ENCODE assay signal across 23 mouse cellular contexts in genomic region chr7:40466382-40466781, GRCm38 (mm10).
DNase-seq lines count a peak whose midpoint lies in the region; ATAC-seq lines count a peak whose summit lies in the region.
"Had no signal": no experiment of that assay in that cellular context is flagged by ENCODE, and none has a peak within 500 bp of the region (broad histone marks: within the 10 kb centered on the region; RNA-seq: fewer than 3 reads in every experiment).

No protein-coding gene starts in this region.

- no peak for DNase-seq in hindbrain, embryonic 11.5 days (ENCODE audit: low spot score)
- no peak for DNase-seq in neural tube, embryonic 10.5 days (ENCODE audit: extremely low spot score, low spot score)
- no peak for DNase-seq in left cerebral cortex, postnatal 4 days
- DNase-seq in lung, postnatal 14 days, result no peak
- DNase-seq: adrenal gland, adult 2 months; adrenal gland, postnatal 14 days; cerebellum, adult 18-20 months; cerebellum, adult 9-10 months; cerebellum, postnatal 14 days; gastrocnemius, postnatal 14 days; heart, adult 18-20 months; heart, postnatal 14 days; heart, postnatal 4 days; kidney, adult 11 months had no signal

- H3K4me2 ChIP-seq in hindbrain, embryonic 13.5 days, result no peak overlapping the region
- H3K4me2 ChIP-seq in hindbrain, embryonic 11.5 days (replicated peaks; ENCODE audit: low read depth, low read length), result no peak overlapping the region
- H3K4me2 ChIP-seq in neural tube, embryonic 13.5 days, result no peak overlapping the region
- no peak overlapping the region for H3K4me2 ChIP-seq in hindbrain, embryonic 16.5 days (ENCODE audit: low read length)
- H3K4me2 ChIP-seq: forebrain, embryonic 13.5 days; heart, embryonic 13.5 days; intestine, embryonic 15.5 days had no signal

- no peak overlapping the region for H3K4me3 ChIP-seq in hindbrain, embryonic 13.5 days
- no peak overlapping the region for H3K4me3 ChIP-seq in hindbrain, embryonic 11.5 days (ENCODE audit: low read depth, low read length)
- H3K4me3 ChIP-seq in neural tube, embryonic 13.5 days, result no peak overlapping the region
- no peak overlapping the region for H3K4me3 ChIP-seq in hindbrain, embryonic 16.5 days (ENCODE audit: low read length)
- H3K4me3 ChIP-seq: forebrain, embryonic 10.5 days; forebrain, embryonic 13.5 days; heart, embryonic 13.5 days; intestine, embryonic 15.5 days had no signal

- no peaks in the 10 kb centered on the region for H3K9me3 ChIP-seq in hindbrain, embryonic 13.5 days
- no peaks in the 10 kb centered on the region for H3K9me3 ChIP-seq in hindbrain, embryonic 11.5 days (ENCODE audit: control insufficient read depth, low read length)
- H3K9me3 ChIP-seq in neural tube, embryonic 13.5 days, result no peaks in the 10 kb centered on the region
- no peaks in the 10 kb centered on the region for H3K9me3 ChIP-seq in hindbrain, embryonic 16.5 days (ENCODE audit: control insufficient read depth, low read length)
- H3K9me3 ChIP-seq: forebrain, embryonic 10.5 days; forebrain, embryonic 13.5 days; heart, embryonic 13.5 days; intestine, embryonic 15.5 days had no signal

- peak; percentile 85 for ATAC-seq in hindbrain, embryonic 13.5 days (ENCODE audit: low FRiP score)
- no peak for ATAC-seq in hindbrain, embryonic 11.5 days (ENCODE audit: low FRiP score)
- ATAC-seq in neural tube, embryonic 13.5 days (ENCODE audit: low read depth), result peak; percentile 80
- ATAC-seq in hindbrain, embryonic 16.5 days, result peak; percentile 93
- ATAC-seq: CD4-positive, CD25-positive, alpha-beta regulatory T cell, adult 4 months; forebrain, embryonic 13.5 days; forebrain, embryonic 16.5 days; intestine, embryonic 15.5 days had no signal

- H3K27ac ChIP-seq in hindbrain, embryonic 13.5 days, result no peak overlapping the region
- no peak overlapping the region for H3K27ac ChIP-seq in hindbrain, embryonic 11.5 days (ENCODE audit: low read depth, low read length)
- no peak overlapping the region for H3K27ac ChIP-seq in neural tube, embryonic 13.5 days (replicated peaks)
- H3K27ac ChIP-seq in hindbrain, embryonic 16.5 days (ENCODE audit: low read depth, low read length), result no peak overlapping the region
- H3K27ac ChIP-seq: forebrain, embryonic 10.5 days; forebrain, embryonic 13.5 days; heart, embryonic 13.5 days; intestine, embryonic 15.5 days had no signal

- 76% methylated on average over 5 of the region's 5 CpGs for WGBS in hindbrain, embryonic 13.5 days
- 80% methylated on average over 5 of the region's 5 CpGs for WGBS in hindbrain, embryonic 11.5 days
- 66% methylated on average over 5 of the region's 5 CpGs for WGBS in neural tube, embryonic 13.5 days
- 70% methylated on average over 5 of the region's 5 CpGs for WGBS in hindbrain, embryonic 16.5 days

- H3K27me3 ChIP-seq in hindbrain, embryonic 13.5 days, result no peaks in the 10 kb centered on the region
- no peaks in the 10 kb centered on the region for H3K27me3 ChIP-seq in hindbrain, embryonic 11.5 days (ENCODE audit: control insufficient read depth, insufficient read depth, low read length)
- H3K27me3 ChIP-seq in neural tube, embryonic 13.5 days, result no peaks in the 10 kb centered on the region
- H3K27me3 ChIP-seq in hindbrain, embryonic 16.5 days (replicated peaks; ENCODE audit: control insufficient read depth, insufficient read depth, low read length), result no peaks in the 10 kb centered on the region
- H3K27me3 ChIP-seq: forebrain, embryonic 13.5 days; heart, embryonic 13.5 days; intestine, embryonic 15.5 days had no signal

- H3K4me1 ChIP-seq in hindbrain, embryonic 13.5 days (replicated peaks), result no peaks in the 10 kb centered on the region
- no peaks in the 10 kb centered on the region for H3K4me1 ChIP-seq in hindbrain, embryonic 11.5 days (replicated peaks; ENCODE audit: control insufficient read depth, insufficient read depth, low read length)
- no peaks in the 10 kb centered on the region for H3K4me1 ChIP-seq in neural tube, embryonic 13.5 days (replicated peaks)
- no peaks in the 10 kb centered on the region for H3K4me1 ChIP-seq in hindbrain, embryonic 16.5 days (ENCODE audit: control insufficient read depth, insufficient read depth, low read depth, low read length)
- H3K4me1 ChIP-seq: forebrain, embryonic 10.5 days; forebrain, embryonic 13.5 days; heart, embryonic 13.5 days; intestine, embryonic 15.5 days had no signal

- H3K9ac ChIP-seq in hindbrain, embryonic 13.5 days, result no peak overlapping the region
- no peak overlapping the region for H3K9ac ChIP-seq in hindbrain, embryonic 11.5 days (ENCODE audit: low read depth, low read length)
- no peak overlapping the region for H3K9ac ChIP-seq in neural tube, embryonic 13.5 days
- no peak overlapping the region for H3K9ac ChIP-seq in hindbrain, embryonic 16.5 days (ENCODE audit: low read depth, low read length)
- H3K9ac ChIP-seq: forebrain, embryonic 13.5 days; heart, embryonic 13.5 days; intestine, embryonic 15.5 days had no signal

- no peaks in the 10 kb centered on the region for H3K36me3 ChIP-seq in hindbrain, embryonic 13.5 days
- H3K36me3 ChIP-seq in hindbrain, embryonic 11.5 days (ENCODE audit: control insufficient read depth, insufficient read depth, low read length), result no peaks in the 10 kb centered on the region
- no peaks in the 10 kb centered on the region for H3K36me3 ChIP-seq in neural tube, embryonic 13.5 days
- H3K36me3 ChIP-seq in hindbrain, embryonic 16.5 days (ENCODE audit: control insufficient read depth, insufficient read depth, low read length), result no peaks in the 10 kb centered on the region
- H3K36me3 ChIP-seq: forebrain, embryonic 10.5 days; heart, embryonic 13.5 days; intestine, embryonic 15.5 days had no signal

- intact Hi-C loops in left cerebral cortex, postnatal 4 days (cut with DNase I), result no loop called here
